Mouse (Mus musculus) intestine, postnatal 0 days (tissue): ENCODE data around the gene Gm29427. TPM values are rescaled to one million over a fixed set of nuclear protein-coding genes. Genes with fewer than 3 reads are reported as not detected.
A peak's percentile ranks its signal among the peaks of the same experiment; 100 is the strongest.

Source experiments
- ATAC-seq: fragments of 200-750 bp; cut with Nextera tagmentation; 2 replicates; pipeline ENCODE4 v1.8.0; 2017; ENCODE audit warnings: mild to moderate bottlenecking, moderate TSS enrichment, moderate library complexity
- H3K27ac ChIP-seq: fragments of 300-500 bp; sonication (generic); 2 replicates; pipeline ENCODE4 v1.5.1; 2014; ENCODE audit warnings: mild to moderate bottlenecking, low read depth, low read length, moderate library complexity
- H3K27me3 ChIP-seq: fragments of 300-500 bp; sonication (generic); replicated peaks from 2 replicates; pipeline ENCODE4 v1.6.1; 2014; ENCODE audit warnings: low read length, mixed read lengths; ENCODE audit not compliant: control insufficient read depth, insufficient read depth
- H3K36me3 ChIP-seq: fragments of 300-500 bp; sonication (generic); 2 replicates; pipeline ENCODE4 v1.6.1; 2014; ENCODE audit warnings: mild to moderate bottlenecking, moderate library complexity; ENCODE audit not compliant: control insufficient read depth, insufficient read depth
- H3K4me1 ChIP-seq: fragments of 300-500 bp; sonication (generic); replicated peaks from 2 replicates; pipeline ENCODE4 v1.6.1; 2014; ENCODE audit warnings: antibody characterized with exemption, low read length, mixed read lengths; ENCODE audit not compliant: control insufficient read depth, insufficient read depth
- H3K4me2 ChIP-seq: fragments of 300-500 bp; sonication (generic); replicated peaks from 2 replicates; pipeline ENCODE4 v1.6.1; 2014; ENCODE audit warnings: low read depth, mild to moderate bottlenecking, moderate library complexity
- H3K4me3 ChIP-seq: fragments of 300-500 bp; sonication (generic); 2 replicates; pipeline ENCODE4 v1.5.1; 2014; ENCODE audit warnings: low read depth, low read length
- H3K9ac ChIP-seq: fragments of 300-500 bp; sonication (generic); 2 replicates; pipeline ENCODE4 v1.6.1; 2014; ENCODE audit warnings: mild to moderate bottlenecking, low read depth, low read length
- H3K9me3 ChIP-seq: fragments of 300-500 bp; sonication (generic); 2 replicates; pipeline ENCODE4 v1.6.1; 2016; ENCODE audit warnings: mixed run types; ENCODE audit not compliant: control insufficient read depth
- CTCF ChIP-seq: sonication (generic); IDR thresholded peaks from 2 replicates; pipeline ENCODE4 v1.5.1; 2016; ENCODE audit warnings: low read depth, mild to moderate bottlenecking, control low read depth, antibody characterized with exemption, moderate library complexity
- WGBS: fragments of 180-500 bp; shearing (Covaris S2); extraction: QIAGEN DNeasy Blood & Tissue Kit; methylation state at CpG from one replicate; pipeline ENCODE4 v1.1.7; 2014; 5-methylcytosine and 5-hydroxymethylcytosine counted together
- polyA plus RNA-seq: library from polyadenylated mRNA; unstranded; fragments of >200 nt; fragmentation: Nextera tagmentation; extraction: Ambion mirVana; gene quantifications from 2 replicates; pipeline ENCODE4 v1.2.1, GENCODE M21; 2015

Gene Gm29427
- polyA plus RNA-seq, 1 experiment from 2014 or later, result 0.20 TPM

- no peak overlapping the region for H3K27ac ChIP-seq
- no peak overlapping the region for H3K4me2 ChIP-seq
- no peaks in the 10 kb centered on the region for H3K9me3 ChIP-seq
- WGBS, result 53% methylated on average over 4 of the region's 4 CpGs
- ATAC-seq, result no peak
- H3K27me3 ChIP-seq, result no peaks in the 10 kb centered on the region
- TF ChIP-seq CTCF, result no peak
- H3K9ac ChIP-seq, result no peak overlapping the region
- no peaks in the 10 kb centered on the region for H3K4me1 ChIP-seq
- H3K4me3 ChIP-seq, result no peak overlapping the region
- no peaks in the 10 kb centered on the region for H3K36me3 ChIP-seq
Measured at GRCm38 (mm10) chr1:130644103-130644502, 71.5 kb downstream of the Gm29427 start.

GRCm38 (mm10) chr1:130640967-130641366 is 74.6 kb downstream of the Gm29427 start:
- no peak overlapping the region for H3K27ac ChIP-seq
- ATAC-seq, result no peak
- H3K36me3 ChIP-seq, result no peaks in the 10 kb centered on the region
- H3K9me3 ChIP-seq, result no peaks in the 10 kb centered on the region
- H3K27me3 ChIP-seq, result no peaks in the 10 kb centered on the region
- no peak for TF ChIP-seq CTCF
- H3K4me3 ChIP-seq, result no peak overlapping the region
- H3K4me2 ChIP-seq, result no peak overlapping the region
- H3K9ac ChIP-seq, result no peak overlapping the region
- H3K4me1 ChIP-seq, result no peaks in the 10 kb centered on the region

- TF ChIP-seq CTCF, result peak; percentile 91
- no peak overlapping the region for H3K4me3 ChIP-seq
Measured at GRCm38 (mm10) chr1:130633761-130634410, 81.7 kb downstream of the Gm29427 start.

GRCm38 (mm10) chr1:130633316-130633715 is 82.3 kb downstream of the Gm29427 start:
- Histone ChIP-seq H3K4me3 (no peak overlapping the region), H3K4me1 (no peaks in the 10 kb centered on the region), H3K9ac (no peak overlapping the region), H3K4me2 (no peak overlapping the region), H3K9me3 (no peaks in the 10 kb centered on the region), H3K27me3 (no peaks in the 10 kb centered on the region), H3K27ac (no peak overlapping the region), H3K36me3 (no peaks in the 10 kb centered on the region)
- TF ChIP-seq CTCF, result no peak
- 86% methylated on average over 8 of the region's 8 CpGs for WGBS
- no peak for ATAC-seq

More at GRCm38 (mm10) chr1:130633761-130634410, 81.7 kb downstream of the Gm29427 start:
- H3K9ac ChIP-seq, result no peak overlapping the region
- no peaks in the 10 kb centered on the region for H3K4me1 ChIP-seq
- peak overlapping the region; percentile 37; the same call in 1 of the 2 replicates for H3K4me2 ChIP-seq
- no peak overlapping the region for H3K27ac ChIP-seq
- ATAC-seq, result peak; percentile 47; the same call in 1 of the 2 replicates
- H3K9me3 ChIP-seq, result no peaks in the 10 kb centered on the region
- 26% methylated on average over 16 of the region's 16 CpGs for WGBS
- no peaks in the 10 kb centered on the region for H3K36me3 ChIP-seq
- H3K27me3 ChIP-seq, result no peaks in the 10 kb centered on the region

- 92% methylated on average over 2 of the region's 2 CpGs for WGBS
Measured at GRCm38 (mm10) chr1:130629521-130629920, 86.1 kb downstream of the Gm29427 start, which contains the start of gene Zp3r. Zp3r (minus strand) TSS chr1:130629621.

More at GRCm38 (mm10) chr1:130629521-130629920, 86.1 kb downstream of the Gm29427 start, which contains the start of gene Zp3r:
- no peak within 1 kb of the TSS for H3K4me3 ChIP-seq
- no peaks in the 10 kb centered on the region for H3K9me3 ChIP-seq
- H3K9ac ChIP-seq, result no peak within 1 kb of the TSS
- no peak within 1 kb of the TSS for H3K4me2 ChIP-seq
- H3K27me3 ChIP-seq, result no peaks in the 10 kb centered on the region
- H3K4me1 ChIP-seq, result no peaks in the 10 kb centered on the region
- no peak for TF ChIP-seq CTCF
- no peak for ATAC-seq
- no peak within 1 kb of the TSS for H3K27ac ChIP-seq
- no peaks in the 10 kb centered on the region for H3K36me3 ChIP-seq

Other genes with a start within 250 kb of the Gm29427 start
- 0.08 TPM in 1 of 2 replicates, not detected in the other for gene Zp3r, start 86.2 kb downstream of the Gm29427 start, polyA plus RNA-seq
- gene C4bp, start 54.2 kb downstream of the Gm29427 start, polyA plus RNA-seq, result 0.82 and 0.98 TPM in 2 replicates
- 8.9 and 9.5 TPM in 2 replicates for gene Yod1, start 1.5 kb upstream of the Gm29427 start, polyA plus RNA-seq
- gene Pfkfb2, start 13.5 kb upstream of the Gm29427 start, polyA plus RNA-seq, result 6.1 and 7.0 TPM in 2 replicates
- gene AA986860, start 16.2 kb upstream of the Gm29427 start, polyA plus RNA-seq, result 42.3 and 46.7 TPM in 2 replicates
- 0.17 TPM in 1 of 2 replicates, not detected in the other for gene Fcamr, start 85.1 kb upstream of the Gm29427 start, polyA plus RNA-seq
- 14.0 and 15.1 TPM in 2 replicates for gene Pigr, start 110.9 kb upstream of the Gm29427 start, polyA plus RNA-seq
- 0.52 and 2.0 TPM in 2 replicates for gene Fcmr, start 149.9 kb upstream of the Gm29427 start, polyA plus RNA-seq
- not detected in 2 replicates for gene Il24, start 171.7 kb upstream of the Gm29427 start, polyA plus RNA-seq
- gene Il20, start 195.7 kb upstream of the Gm29427 start, polyA plus RNA-seq, result not detected in 2 replicates
- gene Il19, start 224.3 kb upstream of the Gm29427 start, polyA plus RNA-seq, result not detected in 2 replicates